8 mouse cellular contexts compared by ENCODE assay signal in the genomic region with DNA sequence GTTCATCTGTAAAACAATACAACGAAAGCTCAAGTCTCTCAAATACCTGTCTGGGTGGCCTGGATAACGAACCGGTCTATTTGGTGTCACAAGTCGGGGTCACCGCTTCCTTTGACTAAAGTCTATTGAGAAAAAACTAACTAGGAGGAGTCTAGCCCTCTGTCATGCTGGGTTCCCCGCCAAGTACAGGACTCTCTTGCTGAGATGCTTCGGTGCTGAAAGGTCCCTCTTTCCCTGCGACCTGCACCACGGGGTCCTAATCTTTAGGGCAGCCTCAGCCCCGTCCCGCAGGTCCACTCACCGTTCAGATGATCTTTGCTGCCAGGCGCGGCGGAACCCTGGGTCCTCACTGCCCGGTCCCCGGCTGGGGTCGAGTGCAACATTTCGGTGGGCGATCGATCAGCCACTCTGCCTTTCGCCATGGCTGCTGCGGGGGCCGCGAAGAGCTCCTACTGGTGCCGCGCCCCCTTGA. TPM values are rescaled to one million over a fixed set of nuclear protein-coding genes. Genes with fewer than 3 reads are reported as not detected.
A peak's percentile ranks its signal among the peaks of the same experiment; 100 is the strongest.
DNase-seq lines count a peak whose midpoint lies in the region; ATAC-seq and TF ChIP-seq lines count a peak whose summit lies in the region.

No protein-coding gene starts in this region.

- in situ Hi-C loops in ES-E14 (cut with MboI; ENCODE audit: low sequenced_read_pairs in 2 of 2, unreplicated experiment in 2 of 2), result no loop called here

- peak overlapping the region; percentile 78 for H3K9ac ChIP-seq in kidney, embryonic 14.5 days (ENCODE audit: low read depth, low read length)
- peak overlapping the region; percentile 89 for H3K9ac ChIP-seq in ES-E14 (ENCODE audit: insufficient read depth, low read depth, low read length, poor library complexity, severe bottlenecking)
- peak overlapping the region; percentile 45 for H3K9ac ChIP-seq in embryonic facial prominence, embryonic 15.5 days
- peak overlapping the region; percentile 77 for H3K9ac ChIP-seq in limb, embryonic 13.5 days

- 0 out of 2 replicates have a peak overlapping the region, but pooled peaks have one; percentile 30 for H3K27ac ChIP-seq in kidney, embryonic 14.5 days (ENCODE audit: low read depth, low read length)
- H3K27ac ChIP-seq in ES-E14 (ENCODE audit: insufficient read depth, low read depth, low read length, poor library complexity, severe bottlenecking), result peak overlapping the region; percentile 43
- peak overlapping the region; percentile 88 for H3K27ac ChIP-seq in embryonic facial prominence, embryonic 15.5 days (replicated peaks)
- H3K27ac ChIP-seq in limb, embryonic 13.5 days, result peak overlapping the region; percentile 52; the same call in 1 of the 2 replicates

- no peaks in the 10 kb centered on the region for H3K27me3 ChIP-seq in kidney, embryonic 14.5 days (ENCODE audit: control insufficient read depth, insufficient read depth, low read length)
- no peaks in the 10 kb centered on the region for H3K27me3 ChIP-seq in embryonic facial prominence, embryonic 15.5 days
- H3K27me3 ChIP-seq in limb, embryonic 13.5 days, result no peaks in the 10 kb centered on the region
- H3K27me3 ChIP-seq in myocyte (ENCODE audit: control insufficient read depth, insufficient read depth, insufficient read length), result no peaks in the 10 kb centered on the region

- peak overlapping the region; percentile 88 for H3ac ChIP-seq in myocyte (ENCODE audit: control insufficient read depth, insufficient read length)

- DNase-seq in kidney, adult 8-10 months, result no peak
- no peak for DNase-seq in ES-E14 (ENCODE audit: low read depth, low spot score)
- no peak for DNase-seq in thymus, postnatal 0 days (ENCODE audit: low spot score)
- DNase-seq in adrenal gland, adult 8-10 months, result no peak

- WGBS in kidney, embryonic 14.5 days, result under 1% methylated on average over 27 of the region's 27 CpGs
- WGBS in embryonic facial prominence, embryonic 15.5 days, result under 1% methylated on average over 27 of the region's 27 CpGs
- WGBS in limb, embryonic 13.5 days, result under 1% methylated on average over 27 of the region's 27 CpGs

- ATAC-seq in kidney, embryonic 14.5 days (ENCODE audit: low FRiP score, low TSS enrichment), result no peak; the same call in 1 of the 2 replicates
- no peak; the same call in 1 of the 2 replicates for ATAC-seq in embryonic facial prominence, embryonic 15.5 days (ENCODE audit: insufficient number of reproducible peaks, low FRiP score, low TSS enrichment, low read depth)
- peak; percentile 54 for ATAC-seq in limb, embryonic 13.5 days (ENCODE audit: low FRiP score, low read depth)

- peak overlapping the region; percentile 67 for H3K4me2 ChIP-seq in kidney, embryonic 14.5 days (replicated peaks; ENCODE audit: low read depth, low read length)
- H3K4me2 ChIP-seq in embryonic facial prominence, embryonic 15.5 days (replicated peaks), result peak overlapping the region; percentile 58
- H3K4me2 ChIP-seq in limb, embryonic 13.5 days (replicated peaks), result peak overlapping the region; percentile 72
- peak overlapping the region; percentile 79 for H3K4me2 ChIP-seq in myocyte (ENCODE audit: low read depth)

- peak overlapping the region; percentile 67 for H3K4me3 ChIP-seq in kidney, embryonic 14.5 days (ENCODE audit: low read length)
- H3K4me3 ChIP-seq in ES-E14 (ENCODE audit: insufficient read depth in 1 of 2, low read depth in 1 of 2, low read length in 2 of 2, poor library complexity in 1 of 2, severe bottlenecking in 1 of 2) (peak overlapping the region; percentile 81 to 87), myocyte (peak overlapping the region; percentile 67)
- peak overlapping the region; percentile 51 for H3K4me3 ChIP-seq in embryonic facial prominence, embryonic 15.5 days (replicated peaks)
- H3K4me3 ChIP-seq in limb, embryonic 13.5 days, result peak overlapping the region; percentile 63

- no peak for TF ChIP-seq POLR2A in myocyte (IDR thresholded peaks at IDR 0.05; ENCODE audit: insufficient read length, low read depth)

- H3K79me2 ChIP-seq in myocyte (ENCODE audit: control insufficient read depth, insufficient read depth), result peaks cover 25% of the 10 kb centered on the region

- no peaks in the 10 kb centered on the region for H3K4me1 ChIP-seq in kidney, embryonic 14.5 days (ENCODE audit: control insufficient read depth, insufficient read depth, low read length)
- no peaks in the 10 kb centered on the region for H3K4me1 ChIP-seq in ES-E14 (ENCODE audit: control insufficient read depth in 2 of 2, insufficient read depth in 2 of 2, low read length in 2 of 2, poor library complexity in 1 of 2)
- peaks cover 6% of the 10 kb centered on the region; the same call in 1 of the 2 replicates for H3K4me1 ChIP-seq in embryonic facial prominence, embryonic 15.5 days
- peaks cover 10% of the 10 kb centered on the region for H3K4me1 ChIP-seq in limb, embryonic 13.5 days

- H3K9me3 ChIP-seq in kidney, embryonic 14.5 days (ENCODE audit: control insufficient read depth, low read length), result no peaks in the 10 kb centered on the region
- H3K9me3 ChIP-seq in ES-E14 (ENCODE audit: control insufficient read depth, insufficient read depth, low read depth, low read length), result no peaks in the 10 kb centered on the region
- no peaks in the 10 kb centered on the region for H3K9me3 ChIP-seq in embryonic facial prominence, embryonic 15.5 days (replicated peaks)
- H3K9me3 ChIP-seq in limb, embryonic 13.5 days, result no peaks in the 10 kb centered on the region

- H3K36me3 ChIP-seq in kidney, embryonic 14.5 days (ENCODE audit: control insufficient read depth, insufficient read depth, low read length), result peaks cover 20% of the 10 kb centered on the region; the same call in 1 of the 2 replicates
- H3K36me3 ChIP-seq in ES-E14 (ENCODE audit: control insufficient read depth, insufficient read depth, low read length, poor library complexity, severe bottlenecking) (peaks cover 5% of the 10 kb centered on the region; the same call in 1 of the 2 replicates), myocyte (ENCODE audit: control insufficient read depth, insufficient read depth) (peaks cover 18% of the 10 kb centered on the region)
- peaks cover 8% of the 10 kb centered on the region for H3K36me3 ChIP-seq in embryonic facial prominence, embryonic 15.5 days
- H3K36me3 ChIP-seq in limb, embryonic 13.5 days, result peaks cover 17% of the 10 kb centered on the region

TF ChIP-seq in ES-E14, 5 proteins besides CTCF, POLR2A, EP300 and RAD21:
- no peak for TF ChIP-seq ZC3H11A (IDR thresholded peaks at IDR 0.05; ENCODE audit: borderline replicate concordance, low read depth, low read length)
- TF ChIP-seq ZNF384 (IDR thresholded peaks at IDR 0.05; ENCODE audit: low read depth, low read length), result no peak
- no peak for TF ChIP-seq HCFC1 (IDR thresholded peaks at IDR 0.05; ENCODE audit: borderline replicate concordance, insufficient read depth, low read length)
- no peak for TF ChIP-seq CHD2 (IDR thresholded peaks at IDR 0.05; ENCODE audit: low read depth, low read length)
- TF ChIP-seq MAFK (IDR thresholded peaks at IDR 0.05; ENCODE audit: insufficient read depth, low read depth, low read length), result no peak

TF ChIP-seq in myocyte, 11 proteins besides CTCF, POLR2A, EP300 and RAD21:
- TF ChIP-seq TCF12 (IDR thresholded peaks at IDR 0.05; ENCODE audit: insufficient read depth, poor library complexity, severe bottlenecking) (no peak), CEBPB (IDR thresholded peaks at IDR 0.05; ENCODE audit: insufficient read depth, poor library complexity, severe bottlenecking) (no peak), TCF3 (IDR thresholded peaks at IDR 0.05; ENCODE audit: insufficient read length, low read depth) (no peak), SRF (IDR thresholded peaks at IDR 0.05; ENCODE audit: control insufficient read depth, insufficient read length, low read depth) (no peak), E2F4 (IDR thresholded peaks at IDR 0.05; ENCODE audit: insufficient read depth) (no peak), MYOG (IDR thresholded peaks at IDR 0.05; ENCODE audit: control insufficient read depth in 1 of 3, insufficient read depth in 1 of 3, insufficient read length in 2 of 3, low read depth in 2 of 3) (no peak), USF1 (IDR thresholded peaks at IDR 0.05; ENCODE audit: low read depth) (no peak), MYOD1 (IDR thresholded peaks at IDR 0.05; ENCODE audit: control insufficient read depth in 1 of 3, insufficient read length in 2 of 3, low read depth in 2 of 3) (no peak), POLR2AphosphoS2 (IDR thresholded peaks at IDR 0.05; ENCODE audit: insufficient read length, low read depth) (no peak), MAX (IDR thresholded peaks at IDR 0.05; ENCODE audit: low read depth) (no peak), REST (IDR thresholded peaks at IDR 0.05; ENCODE audit: insufficient read depth, insufficient read length) (no peak)

RNA-seq across cellular contexts. Expression of a gene that starts 1.0 kb away (rescaled TPM):
- polyA plus RNA-seq in kidney, embryonic 14.5 days (2014; fragmentation: Nextera tagmentation; extraction: Ambion mirVana), result 48.7 and 72.5 TPM in 2 replicates
- total RNA-seq in ES-E14 (2012; rRNA removed), result 154 and 161 TPM in 2 replicates
- polyA plus RNA-seq in embryonic facial prominence, embryonic 15.5 days (2015; fragmentation: Nextera tagmentation; extraction: Ambion mirVana), result 59.3 and 61.6 TPM in 2 replicates
- 74.0 and 75.1 TPM in 2 replicates for polyA plus RNA-seq in limb, embryonic 13.5 days (2015; fragmentation: Nextera tagmentation; extraction: Ambion mirVana)
- 32.2 TPM for polyA plus RNA-seq in myocyte (2012; fragmentation: generic; extraction: Trizol)
- 47.7 and 48.8 TPM in 2 replicates for polyA plus RNA-seq in thymus, postnatal 0 days (2015; fragmentation: Nextera tagmentation; extraction: Ambion mirVana)
- 10 to 100 TPM; 46.7 to 60.3 (median 51.8) TPM for total RNA-seq in adrenal gland, adult 8-10 months (2022)

RNA-seq across cellular contexts. Expression of a gene that starts 25.4 kb away (rescaled TPM):
- 38.9 and 43.4 TPM in 2 replicates for polyA plus RNA-seq in kidney, embryonic 14.5 days (2014; fragmentation: Nextera tagmentation; extraction: Ambion mirVana)
- 27.1 and 28.8 TPM in 2 replicates for total RNA-seq in ES-E14 (2012; rRNA removed)
- polyA plus RNA-seq in embryonic facial prominence, embryonic 15.5 days (2015; fragmentation: Nextera tagmentation; extraction: Ambion mirVana), result 33.8 and 39.1 TPM in 2 replicates
- polyA plus RNA-seq in limb, embryonic 13.5 days (2015; fragmentation: Nextera tagmentation; extraction: Ambion mirVana), result 42.4 and 42.7 TPM in 2 replicates
- polyA plus RNA-seq in myocyte (2012; fragmentation: generic; extraction: Trizol), result 54.0 TPM
- 9.4 and 9.5 TPM in 2 replicates for polyA plus RNA-seq in thymus, postnatal 0 days (2015; fragmentation: Nextera tagmentation; extraction: Ambion mirVana)
- 100 to 1,000 TPM; 171 to 249 (median 219) TPM for total RNA-seq in adrenal gland, adult 8-10 months (2022)

RNA-seq across cellular contexts. Expression of a gene that starts 32.4 kb away (rescaled TPM):
- 21.9 and 22.5 TPM in 2 replicates for polyA plus RNA-seq in kidney, embryonic 14.5 days (2014; fragmentation: Nextera tagmentation; extraction: Ambion mirVana)
- 145 and 161 TPM in 2 replicates for total RNA-seq in ES-E14 (2012; rRNA removed)
- polyA plus RNA-seq in embryonic facial prominence, embryonic 15.5 days (2015; fragmentation: Nextera tagmentation; extraction: Ambion mirVana), result 39.5 and 41.0 TPM in 2 replicates
- polyA plus RNA-seq in limb, embryonic 13.5 days (2015; fragmentation: Nextera tagmentation; extraction: Ambion mirVana), result 38.6 and 45.5 TPM in 2 replicates
- polyA plus RNA-seq in myocyte (2012; fragmentation: generic; extraction: Trizol), result 28.3 TPM
- polyA plus RNA-seq in thymus, postnatal 0 days (2015; fragmentation: Nextera tagmentation; extraction: Ambion mirVana), result 24.6 and 27.0 TPM in 2 replicates
- 10 to 100 TPM; 70.6 to 95.7 (median 77.4) TPM for total RNA-seq in adrenal gland, adult 8-10 months (2022)

Comparison
In these comparisons a context has a peak if more than half of its experiments do, and no peak if none do; other contexts are left out.
1. H3K27ac ChIP-seq: peak in every context shown above with its lines; median percentile 88 in embryonic facial prominence, embryonic 15.5 days; 52 in limb, embryonic 13.5 days; 43 in ES-E14; 30 in kidney, embryonic 14.5 days.